Mouse (Mus musculus): ENCODE results near the gene Slc22a6.

Gene Slc22a6

DNA sequence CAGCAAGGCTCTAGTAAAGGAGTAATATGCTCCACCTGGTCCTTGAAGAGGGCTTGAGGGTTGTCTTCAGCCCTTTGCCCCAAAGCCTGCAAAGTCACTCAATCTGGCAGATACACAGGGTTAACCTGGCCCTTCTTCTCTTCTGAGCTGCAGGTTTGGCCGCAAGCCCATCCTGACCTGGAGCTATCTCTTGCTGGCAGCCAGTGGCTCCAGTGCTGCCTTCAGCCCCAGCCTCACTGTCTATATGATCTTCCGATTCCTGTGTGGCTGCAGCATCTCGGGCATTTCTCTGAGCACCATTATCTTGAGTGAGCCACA is 12.6 kb upstream of the Slc22a6 start:
- DNase-seq (ENCODE audit: low read depth in 1 of 2, low spot score in 2 of 2), result no peak

DNA sequence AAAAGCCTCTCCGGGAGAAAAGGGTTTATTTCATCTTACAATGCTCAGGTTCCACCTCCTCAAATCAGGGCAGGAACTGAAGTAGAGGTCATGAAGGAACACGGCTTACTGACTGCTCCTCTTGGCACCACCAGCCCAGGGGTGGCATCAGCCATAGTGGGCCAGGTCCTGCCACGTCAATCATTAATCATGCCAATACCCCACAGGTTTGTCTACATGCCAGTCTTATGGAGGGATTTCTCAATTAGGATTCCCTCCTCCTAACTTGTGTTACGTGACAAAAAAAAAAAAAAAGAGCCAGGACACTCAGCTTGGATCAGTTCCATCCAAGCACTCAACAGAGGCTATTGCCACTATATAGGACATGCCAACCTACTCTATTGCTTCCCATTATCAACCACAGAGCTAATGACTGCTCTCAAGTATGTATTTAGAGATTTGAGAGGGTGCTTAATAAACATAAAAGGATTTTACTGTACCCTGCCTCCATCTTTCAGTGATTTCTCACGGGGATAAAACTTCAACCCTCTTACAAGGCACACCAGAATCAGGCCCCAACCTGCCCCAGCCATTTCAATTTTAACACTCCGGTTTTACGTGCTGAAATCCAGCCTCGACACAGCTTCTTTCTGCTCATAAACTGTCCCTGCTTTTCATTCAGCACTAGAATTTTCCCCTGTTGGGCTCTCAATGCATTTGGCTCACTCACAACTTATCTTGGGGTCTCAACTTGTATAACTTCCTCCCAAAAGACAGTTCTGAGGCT is 6.3 kb upstream of the Slc22a6 start:
- DNase-seq (ENCODE audit: low read depth in 1 of 2, low spot score in 2 of 2), result no peak

DNA sequence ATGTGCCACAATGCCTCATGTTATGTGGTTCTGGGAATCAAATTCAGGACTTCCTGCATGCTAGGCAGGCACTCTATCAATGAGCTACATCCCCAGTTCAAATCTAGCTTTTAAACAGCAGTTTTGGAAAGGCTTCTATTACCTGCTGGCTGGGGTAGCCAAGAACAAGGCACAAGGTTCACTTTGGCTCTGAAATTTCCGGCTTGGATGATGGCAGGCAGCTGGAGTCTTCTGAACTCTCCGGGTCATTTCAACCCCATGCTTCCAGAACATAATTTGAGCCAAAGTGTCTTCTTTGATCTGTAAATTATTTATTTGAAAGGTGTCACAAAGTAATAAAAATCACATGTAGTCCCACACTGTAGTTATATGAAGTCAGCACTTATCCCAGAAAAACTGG is 4.7 kb upstream of the Slc22a6 start:
- no peak for DNase-seq (ENCODE audit: low read depth in 1 of 2, low spot score in 2 of 2)

DNA sequence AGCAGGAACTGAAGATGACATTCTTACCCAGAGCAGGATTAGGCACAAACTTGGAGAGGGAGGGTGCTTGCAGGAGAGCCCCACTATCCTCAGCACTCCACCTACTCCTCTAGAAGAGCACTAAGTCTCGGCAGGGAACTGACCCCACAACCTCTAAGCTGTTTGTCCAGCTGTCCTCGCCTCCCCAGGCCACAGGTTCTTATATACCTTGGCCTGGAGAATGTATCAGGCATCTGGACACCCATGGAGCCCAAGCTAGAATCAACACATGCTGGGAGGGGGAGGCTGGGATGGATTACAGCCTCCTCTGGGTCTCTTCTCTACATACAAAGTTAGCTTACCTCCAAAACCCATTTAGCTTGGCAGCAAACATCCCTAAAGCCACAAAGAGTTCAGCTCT is 3.5 kb upstream of the Slc22a6 start:
- no peak for DNase-seq (ENCODE audit: low read depth in 1 of 2, low spot score in 2 of 2)

DNA sequence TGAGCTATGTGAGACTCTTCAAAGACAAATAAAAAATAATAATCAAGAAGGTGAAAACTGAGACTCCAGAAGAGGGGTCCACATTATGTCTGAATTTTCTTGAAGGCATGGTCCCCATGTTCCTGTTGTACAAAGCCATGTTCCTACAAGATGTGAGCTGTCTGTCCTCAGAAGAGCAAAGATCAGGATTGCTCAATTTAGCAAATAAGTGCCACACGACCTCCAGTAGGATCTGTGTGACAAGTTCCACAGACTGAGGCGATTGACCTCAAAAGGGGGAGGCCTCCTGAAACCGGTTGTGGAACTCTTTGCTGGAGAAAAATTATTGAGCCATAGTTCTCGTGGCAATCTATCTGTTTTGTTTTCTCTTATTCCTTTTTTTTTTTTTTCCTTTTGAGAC is 1.5 kb upstream of the Slc22a6 start:
- DNase-seq (ENCODE audit: low read depth in 1 of 2, low spot score in 2 of 2), result no peak

DNA sequence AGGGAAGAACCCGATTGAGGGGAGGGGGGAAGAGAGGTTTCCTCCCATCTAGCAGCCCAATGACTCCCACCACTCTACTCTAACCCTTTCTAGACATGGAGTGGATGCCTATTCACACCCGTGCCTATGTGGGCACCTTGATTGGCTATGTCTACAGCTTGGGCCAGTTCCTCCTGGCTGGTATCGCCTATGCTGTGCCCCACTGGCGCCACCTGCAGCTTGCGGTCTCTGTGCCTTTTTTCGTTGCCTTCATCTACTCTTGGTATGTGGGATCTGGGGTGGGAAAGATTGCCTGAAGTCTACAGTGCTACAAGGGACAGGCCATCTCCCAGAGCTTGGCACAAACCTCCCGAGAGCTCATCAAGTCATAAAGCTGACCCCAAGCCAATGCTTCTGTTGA is 3.3 kb downstream of the Slc22a6 start:
- no peak for DNase-seq (ENCODE audit: low read depth in 1 of 2, low spot score in 2 of 2)

DNA sequence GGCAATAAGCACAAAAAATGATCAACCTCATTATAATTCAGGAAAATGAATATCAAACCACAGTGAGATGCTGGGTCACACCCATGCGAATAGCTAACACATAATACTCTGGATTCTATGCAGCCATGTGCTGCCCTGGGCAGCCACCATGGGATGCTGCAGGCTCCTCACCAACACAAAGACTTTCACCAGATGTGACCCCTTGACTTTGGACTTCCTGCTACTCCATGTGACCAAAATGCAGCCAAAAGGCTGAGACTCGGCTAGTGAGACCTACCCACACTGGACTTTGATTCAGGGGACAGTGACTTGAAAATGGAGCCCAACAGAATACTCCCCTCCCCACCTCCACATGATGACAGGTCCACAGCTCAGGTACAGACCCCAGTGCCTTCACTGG is 12.4 kb downstream of the Slc22a6 start:
- DNase-seq (ENCODE audit: low read depth in 1 of 2, low spot score in 2 of 2), result no peak

DNA sequence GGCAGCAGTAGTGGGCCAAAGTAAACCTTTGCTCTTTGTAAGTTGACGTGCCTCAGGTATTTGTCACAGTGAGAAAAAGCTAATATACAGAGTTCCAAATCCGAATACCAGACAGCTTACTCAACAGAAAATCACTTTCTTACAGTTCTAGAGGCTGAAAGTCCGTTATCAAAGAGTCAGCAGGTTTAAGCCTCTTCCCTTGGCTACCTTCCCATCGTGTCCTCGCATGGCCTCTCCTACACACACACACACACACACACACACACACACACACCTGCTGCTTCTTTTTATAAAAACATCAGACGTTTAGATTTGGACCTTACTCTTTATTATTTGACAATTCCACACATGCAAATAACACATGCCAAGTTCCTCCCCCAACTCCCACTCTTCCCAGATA is 13.0 kb downstream of the Slc22a6 start:
- DNase-seq (ENCODE audit: low read depth in 1 of 2, low spot score in 2 of 2), result no peak

DNA sequence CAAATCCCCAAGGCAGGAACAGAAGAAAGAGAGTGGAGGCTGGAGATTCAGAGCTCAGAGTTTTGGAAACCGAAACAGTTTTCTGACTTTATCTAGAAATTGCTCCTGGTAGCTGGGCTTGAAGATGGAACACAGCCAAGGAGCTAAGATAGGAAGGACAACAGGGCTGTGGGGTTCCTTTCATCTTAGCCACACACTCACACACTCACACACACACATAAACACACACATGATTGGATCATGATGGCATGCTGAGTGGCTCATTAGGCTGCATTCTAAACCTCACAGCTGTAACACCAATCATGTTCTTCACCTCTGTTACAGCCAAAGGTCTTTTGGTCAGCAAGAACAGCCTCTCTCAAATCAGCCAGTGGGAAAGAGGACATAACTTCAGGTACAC is 14.2 kb downstream of the Slc22a6 start:
- DNase-seq (ENCODE audit: low read depth in 1 of 2, low spot score in 2 of 2), result no peak

DNA sequence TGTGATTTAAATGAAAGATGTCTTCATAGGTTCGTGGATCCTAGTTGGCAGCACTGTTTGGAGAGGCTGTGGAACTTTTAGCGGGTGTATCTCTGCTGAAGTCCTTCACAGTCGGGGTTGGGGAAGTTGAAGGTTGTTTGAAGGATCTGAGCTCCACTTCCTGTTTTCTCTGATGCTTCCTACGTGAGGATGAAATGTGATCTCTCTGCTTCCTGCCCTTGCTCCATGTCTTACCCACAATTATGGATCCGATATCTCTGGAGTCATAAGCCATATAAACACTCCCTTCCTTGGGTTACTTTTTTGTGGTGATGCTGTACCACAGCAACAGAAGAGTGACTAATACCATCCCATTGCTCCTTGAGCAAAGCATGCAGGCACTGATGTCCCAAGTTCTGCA is 24.2 kb downstream of the Slc22a6 start:
- DNase-seq (ENCODE audit: low read depth in 1 of 2, low spot score in 2 of 2), result no peak

DNA sequence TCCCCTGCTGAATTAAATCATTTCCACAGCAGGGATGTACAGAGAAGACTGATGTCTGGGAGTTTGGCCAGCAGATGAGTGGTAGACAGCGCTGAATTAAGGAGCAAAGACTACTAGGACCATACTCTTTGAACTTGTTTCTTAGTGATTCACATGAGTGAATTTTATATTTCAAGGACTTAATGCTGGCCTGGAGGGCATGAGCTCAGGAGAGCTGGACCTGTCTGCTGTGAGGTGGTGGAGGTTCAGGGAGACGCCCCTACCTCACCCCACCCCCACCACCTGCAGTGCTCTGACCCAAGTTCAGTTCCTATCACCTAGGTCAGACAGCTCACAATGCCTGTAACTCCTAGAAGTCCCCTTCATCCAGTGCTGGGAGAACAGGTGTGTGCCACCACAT is 28.6 kb downstream of the Slc22a6 start:
- no peak for DNase-seq (ENCODE audit: low read depth in 1 of 2, low spot score in 2 of 2)

DNA sequence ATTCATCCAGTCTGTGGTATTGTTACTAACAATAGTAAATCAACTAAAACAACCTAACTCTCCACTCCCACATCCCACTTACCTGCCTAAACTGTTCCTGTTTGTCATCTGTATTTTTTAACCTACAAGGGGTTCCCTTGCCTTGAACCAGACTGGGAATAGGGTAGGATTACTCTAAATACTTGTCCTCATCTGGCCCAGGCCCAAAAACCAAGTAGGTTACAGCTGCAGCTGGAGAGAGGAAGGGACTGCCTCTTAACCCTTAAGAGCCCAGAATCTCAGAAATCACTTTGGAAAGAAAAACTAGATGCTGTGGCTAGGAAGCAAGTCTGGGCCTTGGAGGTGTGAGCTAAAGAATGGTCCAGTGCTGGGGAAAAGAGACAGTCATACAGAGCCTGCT is 38.0 kb downstream of the Slc22a6 start:
- DNase-seq (ENCODE audit: low read depth in 1 of 2, low spot score in 2 of 2), result no peak

DNA sequence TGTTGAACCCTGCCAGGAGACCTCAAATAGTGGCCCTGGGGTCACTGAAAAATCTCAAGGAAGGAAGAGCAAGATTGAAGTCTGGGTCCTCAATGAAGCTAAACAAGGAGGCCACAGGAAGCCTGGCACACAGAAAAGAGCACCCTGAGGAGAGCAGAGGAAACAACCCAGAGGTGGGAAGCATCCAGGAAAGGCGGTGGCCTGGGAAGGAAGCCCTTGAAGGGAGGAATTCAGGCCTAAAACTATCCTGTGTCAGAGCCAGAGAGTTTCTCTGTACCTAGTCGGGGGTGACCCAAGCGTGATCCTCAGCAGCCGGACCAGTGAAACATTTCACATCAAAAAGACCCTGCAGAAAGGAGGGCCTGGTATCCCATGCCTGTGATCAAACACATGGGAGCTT is 38.5 kb downstream of the Slc22a6 start:
- DNase-seq (ENCODE audit: low read depth in 1 of 2, low spot score in 2 of 2), result no peak

DNA sequence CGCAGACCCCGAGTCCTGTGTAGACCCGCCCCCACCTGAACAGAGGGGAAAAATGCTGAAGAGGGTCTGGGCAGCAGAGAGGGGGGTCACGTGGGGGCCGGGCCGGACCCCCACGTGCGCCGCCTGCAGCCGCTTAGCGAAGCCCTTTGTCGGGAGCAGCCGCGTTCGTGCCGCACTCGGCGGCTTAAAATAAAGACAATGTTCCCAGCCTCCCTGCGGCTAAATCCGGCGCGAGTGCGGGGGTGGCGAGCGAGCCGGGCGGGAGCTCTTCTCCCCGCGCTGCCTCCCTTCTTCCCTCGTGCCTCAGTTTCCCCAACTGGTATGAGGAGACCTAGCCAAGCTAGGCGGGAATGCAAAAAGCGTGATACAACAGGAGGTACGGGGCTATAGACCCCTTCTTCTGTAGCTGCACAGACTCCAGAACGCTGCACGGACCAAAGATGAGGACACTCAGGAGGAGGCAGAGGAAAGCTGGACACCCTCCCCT is 44.0 kb downstream of the Slc22a6 start:
- DNase-seq (ENCODE audit: low read depth in 1 of 2, low spot score in 2 of 2), result no peak

DNA sequence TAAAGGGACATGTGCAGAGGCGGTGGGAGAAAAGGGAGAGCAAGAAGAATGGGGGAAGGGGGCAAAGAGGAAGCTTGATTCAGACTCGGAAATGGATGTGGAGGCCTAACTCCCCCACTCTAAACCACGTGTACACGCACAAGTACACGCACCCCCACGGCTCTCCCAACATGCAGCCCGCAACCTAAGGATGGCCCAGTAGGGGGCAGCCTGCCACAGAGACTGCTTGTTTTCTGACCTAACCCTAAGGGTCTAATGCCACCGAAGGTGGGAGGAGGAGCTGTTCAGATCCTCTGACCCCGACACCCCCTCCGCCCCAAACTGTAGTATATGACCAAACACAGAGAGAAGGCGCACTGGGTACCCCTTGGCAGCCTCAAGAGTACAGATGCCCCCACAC is 44.5 kb downstream of the Slc22a6 start:
- DNase-seq (ENCODE audit: low read depth in 1 of 2, low spot score in 2 of 2), result no peak

DNA sequence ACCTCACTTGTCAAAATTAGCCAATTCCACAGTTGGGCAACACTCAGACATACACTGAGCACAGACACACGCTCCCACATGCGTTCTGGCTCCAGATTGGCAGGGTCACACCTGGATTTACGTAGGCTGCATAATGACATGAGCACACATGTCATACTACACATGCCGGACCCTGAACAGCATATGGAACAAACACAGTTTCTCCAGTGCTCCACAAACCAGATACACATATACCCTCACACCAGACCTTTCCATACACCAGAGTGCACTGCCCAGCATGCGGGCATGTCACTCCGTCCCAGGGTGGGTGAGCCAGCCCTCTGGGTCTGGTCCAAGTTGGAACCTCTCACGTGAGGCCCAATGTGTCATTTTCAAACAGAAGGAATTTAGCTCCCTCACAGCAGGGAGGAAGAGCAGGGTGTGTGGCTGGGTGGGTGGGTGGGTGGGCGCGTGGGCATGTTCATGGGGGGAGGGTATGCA is 45.6 kb downstream of the Slc22a6 start, which contains the start of gene Chrm1:
TSS of gene Chrm1 (plus strand) at position 430 of the 480 bp plus-strand sequence.
- DNase-seq (ENCODE audit: low read depth in 1 of 2, low spot score in 2 of 2), result no peak

DNA sequence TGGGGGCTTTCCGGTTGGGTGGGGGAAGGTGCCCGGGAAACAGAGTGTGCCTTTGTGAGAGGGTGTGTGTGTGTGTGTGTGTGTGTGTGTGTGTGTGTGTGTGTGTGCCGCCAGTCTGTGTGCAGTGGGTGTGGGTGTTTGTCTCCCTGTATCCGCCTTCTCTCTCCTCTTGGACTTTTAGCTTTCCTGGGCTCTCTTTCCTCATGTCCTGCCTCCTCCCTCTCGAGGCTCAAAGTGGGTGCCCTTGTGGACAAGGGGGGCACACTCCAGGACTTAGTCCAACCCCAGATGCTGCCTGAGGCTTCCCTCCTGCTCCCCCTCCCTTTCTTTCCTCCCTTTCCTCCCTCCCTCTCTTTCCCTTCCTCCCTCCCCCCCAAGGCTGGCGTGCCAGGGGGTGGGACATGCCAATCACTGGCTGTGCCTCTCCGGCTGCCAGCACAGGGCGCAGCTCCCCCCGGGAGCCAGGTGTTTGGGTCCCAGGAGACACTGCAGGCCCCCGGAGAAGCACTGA is 46.1 kb downstream of the Slc22a6 start:
- no peak for DNase-seq (ENCODE audit: low read depth in 1 of 2, low spot score in 2 of 2)

DNA sequence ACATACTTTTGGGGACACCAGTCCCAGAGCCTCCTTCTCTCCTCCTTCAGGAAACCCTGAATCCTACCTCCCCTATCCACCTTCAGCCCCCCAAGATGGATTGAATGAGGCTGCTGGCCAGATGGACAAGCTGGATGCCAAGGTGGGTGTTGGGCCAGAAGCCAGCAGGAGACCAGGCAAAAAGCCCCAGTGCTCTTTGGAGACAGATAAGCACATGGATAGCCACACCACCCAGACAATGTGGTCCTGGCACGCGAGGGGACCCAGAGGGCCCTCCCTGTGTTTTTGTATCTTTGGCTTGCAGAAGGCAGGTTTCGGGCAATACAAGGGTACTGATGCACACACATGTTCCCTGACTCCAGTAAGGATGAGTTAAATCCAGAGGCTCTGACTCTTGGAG is 47.0 kb downstream of the Slc22a6 start:
- DNase-seq (ENCODE audit: low read depth in 1 of 2, low spot score in 2 of 2), result no peak

DNA sequence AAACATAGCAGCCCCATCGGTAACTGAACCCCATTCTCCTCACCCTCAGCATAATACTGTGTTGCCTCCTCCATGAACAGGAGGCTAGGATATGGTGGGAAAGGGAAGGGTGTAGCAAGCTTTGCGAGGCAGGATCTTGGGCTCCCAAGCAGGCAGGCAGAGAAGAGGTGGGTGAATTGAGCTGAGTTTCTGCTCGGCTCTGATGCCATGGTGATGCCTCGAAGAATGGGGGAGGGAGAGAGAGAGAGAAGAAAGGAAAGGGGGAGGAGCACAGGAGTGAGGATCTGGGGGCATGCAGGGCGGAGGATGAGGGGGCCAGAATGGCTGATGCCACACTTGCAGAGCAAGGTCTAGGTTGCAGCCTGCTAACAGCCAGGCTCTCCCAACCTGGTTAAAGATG is 47.9 kb downstream of the Slc22a6 start:
- no peak for DNase-seq (ENCODE audit: low read depth in 1 of 2, low spot score in 2 of 2)

DNA sequence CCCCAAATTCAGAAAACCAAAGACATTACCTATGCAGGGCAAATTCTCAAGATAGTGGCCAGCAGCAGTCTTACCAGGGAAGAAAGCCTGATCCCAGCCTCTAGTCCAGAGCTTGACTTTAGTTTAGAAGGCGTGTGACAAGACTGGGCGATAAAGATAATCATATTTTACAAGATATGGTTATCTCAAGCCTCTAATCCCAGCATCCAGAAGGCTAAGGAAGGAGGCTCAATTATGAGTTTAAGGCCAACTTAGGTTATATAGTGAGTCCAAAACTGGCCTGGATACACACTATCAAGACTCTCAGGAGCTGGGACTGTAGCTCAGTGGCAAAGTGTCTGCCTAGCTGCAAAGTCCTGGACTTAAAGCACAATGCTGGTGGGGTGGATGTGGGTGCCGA is 55.0 kb downstream of the Slc22a6 start:
- no peak for DNase-seq (ENCODE audit: low read depth in 1 of 2, low spot score in 2 of 2)

DNA sequence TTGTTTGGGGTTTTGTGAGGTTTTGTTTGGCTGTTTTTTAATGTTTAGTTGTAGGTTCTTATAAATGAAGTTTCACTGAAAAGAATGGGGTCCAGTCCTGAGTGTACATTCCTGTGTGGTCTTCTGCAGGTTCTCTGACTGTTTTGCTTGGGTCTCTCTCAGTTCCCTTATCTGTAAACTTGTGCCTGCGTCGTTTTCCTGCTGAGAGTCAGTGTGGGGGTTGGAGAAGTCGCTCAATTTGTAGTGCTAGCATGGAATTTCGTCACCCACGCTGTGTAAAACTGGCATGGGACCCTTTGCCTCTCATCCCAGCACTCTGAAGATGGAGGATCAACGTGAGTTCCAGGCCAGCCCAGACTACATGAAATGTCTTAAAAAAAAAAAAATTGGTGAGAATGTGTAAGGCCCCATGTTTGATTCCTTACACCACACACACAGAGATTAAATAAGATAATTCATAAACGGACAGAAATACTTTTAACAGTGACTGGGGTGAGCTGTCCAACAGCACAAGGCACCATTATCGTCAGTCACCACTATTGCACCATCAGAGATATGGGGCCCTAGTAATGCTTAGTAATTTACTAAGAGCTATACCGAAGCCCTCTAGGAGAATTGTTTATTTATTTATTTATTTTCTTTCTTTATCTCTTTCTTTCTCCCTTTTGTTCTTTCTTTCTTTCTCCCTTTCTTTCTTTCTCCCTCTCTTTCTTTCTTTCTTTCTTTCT is 55.7 kb downstream of the Slc22a6 start:
- no peak for DNase-seq (ENCODE audit: low read depth in 1 of 2, low spot score in 2 of 2)

Measured in monocyte, adult 2 months (primary cell).